In genomic region chr14:8208876-8209275, GRCm38 (mm10) we compare ENCODE assay signal across 11 mouse cellular contexts. TPM values are rescaled to one million over a fixed set of nuclear protein-coding genes. Genes with fewer than 3 reads are reported as not detected.
DNase-seq lines count a peak whose midpoint lies in the region; ATAC-seq and TF ChIP-seq lines count a peak whose summit lies in the region.
"Had no signal": no experiment of that assay in that cellular context is flagged by ENCODE, and none has a peak within 500 bp of the region (broad histone marks: within the 10 kb centered on the region; RNA-seq: fewer than 3 reads in every experiment).

No protein-coding gene starts in this region.

- TF ChIP-seq CTCF in Patski (IDR thresholded peaks at IDR 0.05), result no peak
- no peak for TF ChIP-seq CTCF in thymus, adult 2 months (IDR thresholded peaks at IDR 0.05; ENCODE audit: borderline replicate concordance, control insufficient read depth, extremely low read depth, insufficient read depth, low read length, poor library complexity)
- no peak for TF ChIP-seq CTCF in lung, adult 2 months (IDR thresholded peaks at IDR 0.05; ENCODE audit: insufficient read depth, low read length)

- no peak overlapping the region for H3K4me3 ChIP-seq in forebrain, embryonic 14.5 days (ENCODE audit: low read depth, low read length)
- H3K4me3 ChIP-seq in thymus, adult 2 months (ENCODE audit: control insufficient read depth, insufficient read depth, low read length), result no peak overlapping the region
- H3K4me3 ChIP-seq in lung, adult 2 months (replicated peaks; ENCODE audit: extremely low read depth, low read depth, low read length), result no peak overlapping the region
- H3K4me3 ChIP-seq in neural tube, embryonic 15.5 days (replicated peaks), result no peak overlapping the region
- H3K4me3 ChIP-seq: hindbrain, embryonic 15.5 days; liver, embryonic 13.5 days; stomach, embryonic 15.5 days had no signal

- H3K27ac ChIP-seq in forebrain, embryonic 14.5 days (ENCODE audit: low read depth, low read length), result peak overlapping the region; percentile 52; the same call in 1 of the 2 replicates
- no peak overlapping the region for H3K27ac ChIP-seq in thymus, adult 2 months (ENCODE audit: control insufficient read depth, insufficient read depth, low read length)
- H3K27ac ChIP-seq in neural tube, embryonic 15.5 days (replicated peaks), result no peak overlapping the region
- H3K27ac ChIP-seq: hindbrain, embryonic 15.5 days; liver, embryonic 13.5 days; stomach, embryonic 15.5 days had no signal

- peaks cover 10% of the 10 kb centered on the region for H3K27me3 ChIP-seq in Patski
- no peaks in the 10 kb centered on the region for H3K27me3 ChIP-seq in forebrain, embryonic 14.5 days (replicated peaks; ENCODE audit: control insufficient read depth, insufficient read depth, low read length)
- no peaks in the 10 kb centered on the region for H3K27me3 ChIP-seq in thymus, adult 2 months (ENCODE audit: control insufficient read depth, insufficient read depth, low read length)
- H3K27me3 ChIP-seq in neural tube, embryonic 15.5 days (replicated peaks), result no peaks in the 10 kb centered on the region
- H3K27me3 ChIP-seq: hindbrain, embryonic 15.5 days; liver, embryonic 13.5 days; stomach, embryonic 15.5 days had no signal

- H3K9me3 ChIP-seq in forebrain, embryonic 14.5 days (replicated peaks; ENCODE audit: control insufficient read depth, low read length), result no peaks in the 10 kb centered on the region
- no peaks in the 10 kb centered on the region for H3K9me3 ChIP-seq in neural tube, embryonic 15.5 days (replicated peaks)
- H3K9me3 ChIP-seq: hindbrain, embryonic 15.5 days; liver, embryonic 13.5 days; stomach, embryonic 15.5 days had no signal

- H3K36me3 ChIP-seq in forebrain, embryonic 14.5 days (ENCODE audit: control insufficient read depth, insufficient read depth, low read length), result no peaks in the 10 kb centered on the region
- no peaks in the 10 kb centered on the region for H3K36me3 ChIP-seq in thymus, adult 2 months (ENCODE audit: control insufficient read depth, insufficient read depth, low read length)
- no peaks in the 10 kb centered on the region for H3K36me3 ChIP-seq in neural tube, embryonic 15.5 days
- H3K36me3 ChIP-seq: hindbrain, embryonic 15.5 days; liver, embryonic 13.5 days; stomach, embryonic 15.5 days had no signal

- H3K4me2 ChIP-seq in forebrain, embryonic 14.5 days (ENCODE audit: low read length), result no peak overlapping the region
- no peak overlapping the region for H3K4me2 ChIP-seq in neural tube, embryonic 15.5 days
- H3K4me2 ChIP-seq: hindbrain, embryonic 15.5 days; liver, embryonic 13.5 days; stomach, embryonic 15.5 days had no signal

- ATAC-seq in Patski, result peak; percentile 31
- ATAC-seq in forebrain, embryonic 14.5 days, result peak; percentile 54; the same call in 1 of the 2 replicates
- ATAC-seq in neural tube, embryonic 15.5 days (ENCODE audit: low FRiP score), result no peak

- no peak overlapping the region for H3K9ac ChIP-seq in forebrain, embryonic 14.5 days (ENCODE audit: low read length)
- H3K9ac ChIP-seq in neural tube, embryonic 15.5 days (replicated peaks), result no peak overlapping the region
- H3K9ac ChIP-seq: hindbrain, embryonic 15.5 days; liver, embryonic 13.5 days; stomach, embryonic 15.5 days had no signal

- WGBS in forebrain, embryonic 14.5 days, result 67% methylated on average over 3 of the region's 3 CpGs
- WGBS in thymus, adult 2 months, result 92% methylated on average over 3 of the region's 3 CpGs
- WGBS in lung, adult 2 months, result 27% methylated on average over 3 of the region's 3 CpGs
- WGBS in neural tube, embryonic 15.5 days, result 50% methylated on average over 3 of the region's 3 CpGs

- peaks cover 7% of the 10 kb centered on the region; the same call in 1 of the 2 replicates for H3K4me1 ChIP-seq in forebrain, embryonic 14.5 days (ENCODE audit: control insufficient read depth, insufficient read depth, low read length)
- H3K4me1 ChIP-seq in thymus, adult 2 months (replicated peaks; ENCODE audit: control insufficient read depth, insufficient read depth, low read length), result peaks cover 3% of the 10 kb centered on the region
- H3K4me1 ChIP-seq in lung, adult 2 months (ENCODE audit: control insufficient read depth, insufficient read depth, low read length), result no peaks in the 10 kb centered on the region
- 0 out of 2 replicates have a peak, but pooled peaks cover 3% of the 10 kb centered on the region for H3K4me1 ChIP-seq in neural tube, embryonic 15.5 days

- CTCF ChIA-PET in Patski (lab: Charles Lee), result interaction anchor here (0.9 to 1.5 kb wide), 3 partner anchors 10 to 137 kb away, joined by 3 to 4 read pairs (median 3); no protein-coding TSS in a partner anchor

- DNase-seq in 3T3-L1 (ENCODE audit: low read depth, low spot score) (peak; percentile 17), Patski (ENCODE audit: low read depth, low spot score) (no peak)
- DNase-seq in forebrain, embryonic 14.5 days (ENCODE audit: low spot score), result peak; percentile 76
- DNase-seq in left cerebral cortex, adult 18-20 months (ENCODE audit: low spot score in 2 of 2), result peak; percentile 78 to 88
- DNase-seq in thymus, adult 2 months, result no peak
- no peak for DNase-seq in thymus, adult 18-20 months
- no peak for DNase-seq in lung, adult 2 months
- DNase-seq: liver, embryonic 13.5 days had no signal

- no peak for TF ChIP-seq POLR2A in thymus, adult 2 months (IDR thresholded peaks at IDR 0.05; ENCODE audit: control insufficient read depth, extremely low read depth, insufficient read depth, low read length, poor library complexity)
- no peak for TF ChIP-seq POLR2A in lung, adult 2 months (IDR thresholded peaks at IDR 0.05; ENCODE audit: borderline replicate concordance, extremely low read depth, low read depth, low read length)

- in situ Hi-C loops in Patski (cut with MboI; ENCODE audit: low pct_unique_long_range_greater_than_20kb), result loop anchor here (10.0 kb wide), 1 partner anchor 56 kb away; no protein-coding TSS in a partner anchor

- POLR2A ChIA-PET in Patski (lab: Charles Lee), result no interaction called here

RNA-seq across cellular contexts. Expression of gene Kctd6, which starts 5.1 kb away (rescaled TPM):
- 43.9 TPM for polyA plus RNA-seq in Patski (2021)
- 7.0 and 8.4 TPM in 2 replicates for polyA plus RNA-seq in forebrain, embryonic 14.5 days (2014; fragmentation: Nextera tagmentation; extraction: Ambion mirVana)
- total RNA-seq in left cerebral cortex, adult 18-20 months (2021), result 10 to 100 TPM; 40.9 to 43.6 TPM
- 6.6 and 7.3 TPM in 2 replicates for polyA plus RNA-seq in thymus, adult 2 months (2012; rRNA removed)
- polyA plus RNA-seq in lung, adult 2 months (2012; rRNA removed), result 6.1 and 9.0 TPM in 2 replicates
- polyA plus RNA-seq in neural tube, embryonic 15.5 days (2015; fragmentation: Nextera tagmentation; extraction: Ambion mirVana), result 15.1 and 22.5 TPM in 2 replicates

RNA-seq across cellular contexts. Expression of gene Pdhb, which starts 36.1 kb away (rescaled TPM):
- 217 TPM for polyA plus RNA-seq in Patski (2021)
- 240 and 252 TPM in 2 replicates for polyA plus RNA-seq in forebrain, embryonic 14.5 days (2014; fragmentation: Nextera tagmentation; extraction: Ambion mirVana)
- total RNA-seq in left cerebral cortex, adult 18-20 months (2021), result 100 to 1,000 TPM; 156 to 161 TPM
- 79.8 and 88.9 TPM in 2 replicates for polyA plus RNA-seq in thymus, adult 2 months (2012; rRNA removed)
- 30.3 and 53.1 TPM in 2 replicates for polyA plus RNA-seq in lung, adult 2 months (2012; rRNA removed)
- polyA plus RNA-seq in neural tube, embryonic 15.5 days (2015; fragmentation: Nextera tagmentation; extraction: Ambion mirVana), result 296 and 297 TPM in 2 replicates

RNA-seq across cellular contexts. Expression of gene Acox2, which starts 50.3 kb away (rescaled TPM):
- 0.53 TPM for polyA plus RNA-seq in Patski (2021)
- polyA plus RNA-seq in forebrain, embryonic 14.5 days (2014; fragmentation: Nextera tagmentation; extraction: Ambion mirVana), result not detected in 2 replicates
- not detected for total RNA-seq in left cerebral cortex, adult 18-20 months (2021)
- 0.46 and 0.84 TPM in 2 replicates for polyA plus RNA-seq in thymus, adult 2 months (2012; rRNA removed)
- 12.7 and 24.4 TPM in 2 replicates for polyA plus RNA-seq in lung, adult 2 months (2012; rRNA removed)
- 0.22 TPM in 1 of 2 replicates, not detected in the other for polyA plus RNA-seq in neural tube, embryonic 15.5 days (2015; fragmentation: Nextera tagmentation; extraction: Ambion mirVana)

Comparison
In these comparisons a context has a peak if more than half of its experiments do, and no peak if none do; other contexts are left out.
1. DNase-seq: peak in 3T3-L1 (single experiment), forebrain, embryonic 14.5 days (single experiment) and left cerebral cortex, adult 18-20 months (2 of 2); none in Patski (single experiment), thymus, adult 2 months (single experiment), thymus, adult 18-20 months (0 of 2) and lung, adult 2 months (single experiment).